Mouse (Mus musculus) spleen, adult 2 months (tissue): Measurements from ENCODE around the gene Adgrf1. TPM values are rescaled to one million over a fixed set of nuclear protein-coding genes. Genes with fewer than 3 reads are reported as not detected.
A peak's percentile ranks its signal among the peaks of the same experiment; 100 is the strongest.

ENCODE experiments used
- DNase-seq, 2 experiments: peaks; one replicate each; pipeline versions ENCODE4 v3.0.0 to v3.0.0-alpha.2; 2012 to 2021; ENCODE audit warnings: low spot score in 2 of 2, low read depth in 1 of 2
- H3K27ac ChIP-seq: fragments of 200-500 bp; 2 replicates; pipeline ENCODE4 v1.5.1; 2012; ENCODE audit warnings: low read length, inconsistent platforms; ENCODE audit not compliant: insufficient read depth
- H3K27me3 ChIP-seq: fragments of 200-500 bp; 2 replicates; pipeline ENCODE4 v1.6.1; 2012; ENCODE audit warnings: mild to moderate bottlenecking, moderate library complexity, low read length, inconsistent platforms; ENCODE audit not compliant: control insufficient read depth, insufficient read depth
- H3K36me3 ChIP-seq: fragments of 200-500 bp; 2 replicates; pipeline ENCODE4 v1.6.1; 2012; ENCODE audit warnings: mild to moderate bottlenecking, low read length, inconsistent platforms; ENCODE audit not compliant: control insufficient read depth, insufficient read depth
- H3K4me1 ChIP-seq: fragments of 200-500 bp; 2 replicates; pipeline ENCODE4 v1.6.1; 2011; ENCODE audit warnings: inconsistent platforms; ENCODE audit not compliant: control insufficient read depth, insufficient read depth, insufficient read length
- H3K4me3 ChIP-seq: fragments of 200-500 bp; 2 replicates; pipeline ENCODE4 v1.5.1; 2011; ENCODE audit warnings: mild to moderate bottlenecking, inconsistent platforms; ENCODE audit not compliant: insufficient read depth, insufficient read length; ENCODE audit errors: extremely low read depth
- CTCF ChIP-seq: fragments of 200-500 bp; IDR thresholded peaks from 2 replicates; pipeline ENCODE4 v1.5.1; 2011; ENCODE audit warnings: mild to moderate bottlenecking, inconsistent platforms; ENCODE audit not compliant: insufficient read depth, insufficient read length, insufficient replicate concordance; ENCODE audit errors: extremely low read depth
- POLR2A ChIP-seq: fragments of 200-500 bp; IDR thresholded peaks from 2 replicates; pipeline ENCODE4 v1.6.1; 2011; ENCODE audit warnings: low read depth, low read length, inconsistent platforms
- WGBS: fragments of 180-500 bp; shearing (Covaris S2); methylation state at CpG from one replicate; pipeline ENCODE4 v1.1.7; 2018; 5-methylcytosine and 5-hydroxymethylcytosine counted together
- polyA plus RNA-seq: library from polyadenylated mRNA; depleted of rRNA; stranded (reverse); fragments of >200 nt; gene quantifications from 2 replicates; pipeline ENCODE4 v1.2.3, GENCODE M21; 2012

Gene Adgrf1
- polyA plus RNA-seq, 1 experiment = not detected

DNA sequence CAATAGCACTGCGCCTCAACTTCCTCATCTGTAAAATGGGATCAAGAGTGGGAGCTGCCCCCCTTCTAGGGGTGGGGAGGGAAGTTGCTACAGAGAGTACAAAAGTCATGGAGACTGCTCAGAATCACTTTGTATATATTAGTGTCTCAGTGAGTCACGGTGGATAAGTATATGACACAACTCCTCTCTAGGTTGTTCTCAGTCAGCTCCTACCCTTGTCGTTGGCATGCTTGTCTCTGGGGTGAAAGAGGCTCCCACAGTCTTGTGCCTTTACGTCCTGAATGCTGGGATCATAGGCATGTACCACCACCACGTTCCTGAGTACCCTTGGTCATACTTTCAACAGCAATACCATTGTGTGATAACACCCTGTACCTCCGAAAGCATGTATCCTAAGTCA, 4.2 kb upstream of the Adgrf1 start:
- DNase-seq = no peak
- 91% methylated on average over 6 of the region's 6 CpGs for WGBS
- Histone ChIP-seq H3K27me3 (no peaks in the 10 kb centered on the region), H3K27ac (no peak overlapping the region), H3K4me3 (no peak overlapping the region), H3K36me3 (no peaks in the 10 kb centered on the region), H3K4me1 (0 out of 2 replicates have a peak, but pooled peaks cover 4% of the 10 kb centered on the region)
- TF ChIP-seq CTCF (no peak), POLR2A (no peak)

GRCm38 (mm10) chr17:43266636-43267035, 3.5 kb upstream of the Adgrf1 start:
- Histone ChIP-seq H3K36me3 (no peaks in the 10 kb centered on the region), H3K27me3 (no peaks in the 10 kb centered on the region), H3K4me1 (0 out of 2 replicates have a peak, but pooled peaks cover 4% of the 10 kb centered on the region), H3K4me3 (no peak overlapping the region), H3K27ac (no peak overlapping the region)
- 91% methylated on average over 2 of the region's 2 CpGs for WGBS
- DNase-seq = no peak
- TF ChIP-seq CTCF (no peak), POLR2A (no peak)

DNA sequence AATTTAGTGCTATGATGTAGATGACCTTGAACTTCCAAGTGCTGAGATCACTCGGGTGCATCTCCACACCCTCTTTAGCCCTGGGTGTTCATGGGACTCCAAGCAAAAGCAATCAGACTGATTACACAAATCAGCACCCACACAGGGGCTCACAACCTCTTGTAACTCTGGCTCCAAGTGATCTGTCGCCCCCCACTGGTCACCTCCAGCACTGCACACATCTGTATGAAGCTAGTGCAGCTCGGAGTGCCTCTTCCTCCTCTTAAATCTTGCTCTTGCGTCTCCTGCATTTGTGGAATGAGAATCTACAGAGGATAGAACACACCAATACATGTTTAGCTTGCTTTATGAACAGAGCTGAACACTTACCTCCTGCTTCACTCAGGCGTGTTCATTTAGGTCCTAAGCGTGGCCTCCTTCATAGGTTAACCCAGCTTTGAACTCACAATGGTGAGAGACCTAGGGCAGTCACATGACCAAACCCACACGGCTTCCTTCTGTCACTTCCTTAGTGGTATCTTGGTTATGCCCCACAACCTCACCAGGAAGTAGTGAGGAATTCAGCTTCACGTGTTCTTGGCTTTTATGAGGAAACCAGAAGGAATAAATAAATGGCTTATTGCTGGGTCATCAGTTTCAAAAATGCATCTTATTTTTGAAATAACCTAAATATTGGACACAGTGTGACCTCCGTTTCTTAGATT, 2.9 kb upstream of the Adgrf1 start:
- no peaks in the 10 kb centered on the region for H3K36me3 ChIP-seq
- H3K27me3 ChIP-seq = no peaks in the 10 kb centered on the region
- DNase-seq = no peak
- WGBS = 55% methylated on average over 9 of the region's 9 CpGs
- H3K4me3 ChIP-seq = no peak overlapping the region
- peak; percentile 10; the same call in 1 of the 2 replicates for TF ChIP-seq CTCF
- TF ChIP-seq POLR2A = no peak
- H3K27ac ChIP-seq = no peak overlapping the region
- H3K4me1 ChIP-seq = 0 out of 2 replicates have a peak, but pooled peaks cover 4% of the 10 kb centered on the region

- no peak overlapping the region for H3K4me3 ChIP-seq
- WGBS = 89% methylated on average over 6 of the region's 6 CpGs
These were observed 6.1 kb downstream of the Adgrf1 start for GRCm38 (mm10) chr17:43276220-43276619.

GRCm38 (mm10) chr17:43277223-43277622, 7.1 kb downstream of the Adgrf1 start:
- WGBS = 86% methylated on average over 4 of the region's 4 CpGs
- no peak for TF ChIP-seq CTCF
- TF ChIP-seq POLR2A = no peak
- no peak overlapping the region for H3K4me3 ChIP-seq
- H3K4me1 ChIP-seq = peaks cover 3% of the 10 kb centered on the region; the same call in 1 of the 2 replicates
- H3K27ac ChIP-seq = no peak overlapping the region
- H3K36me3 ChIP-seq = no peaks in the 10 kb centered on the region
- no peaks in the 10 kb centered on the region for H3K27me3 ChIP-seq
- no peak for DNase-seq

More at GRCm38 (mm10) chr17:43276220-43276619, 6.1 kb downstream of the Adgrf1 start:
- Histone ChIP-seq H3K36me3 (no peaks in the 10 kb centered on the region), H3K4me1 (peaks cover 3% of the 10 kb centered on the region; the same call in 1 of the 2 replicates), H3K27ac (no peak overlapping the region), H3K27me3 (no peaks in the 10 kb centered on the region)
- TF ChIP-seq CTCF = no peak
- no peak for TF ChIP-seq POLR2A
- no peak for DNase-seq

DNA sequence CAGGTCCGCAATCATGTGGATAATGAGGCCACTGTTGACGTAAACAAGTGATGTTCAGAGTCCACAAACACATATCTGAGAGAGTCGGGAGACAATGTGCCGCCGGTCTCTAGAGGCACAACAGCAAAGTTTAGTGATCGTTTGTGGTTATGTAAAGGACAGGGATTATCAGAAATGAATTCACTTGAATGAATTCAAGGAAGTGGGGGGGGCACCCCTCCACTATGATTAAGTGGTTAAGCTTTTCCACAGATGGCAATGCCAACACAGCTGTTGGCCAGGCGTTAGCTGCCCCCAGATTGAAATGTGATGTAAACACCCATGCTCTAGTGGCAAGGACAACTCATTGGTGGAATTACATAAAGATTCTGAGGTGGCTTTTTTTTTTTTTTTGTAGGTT, 9.5 kb downstream of the Adgrf1 start:
- no peak for DNase-seq
- no peak overlapping the region for H3K4me3 ChIP-seq
- H3K36me3 ChIP-seq = no peaks in the 10 kb centered on the region
- 29% methylated on average over 7 of the region's 7 CpGs for WGBS
- H3K27me3 ChIP-seq = no peaks in the 10 kb centered on the region
- H3K4me1 ChIP-seq = peaks cover 3% of the 10 kb centered on the region; the same call in 1 of the 2 replicates
- TF ChIP-seq POLR2A = no peak
- TF ChIP-seq CTCF = no peak
- H3K27ac ChIP-seq = no peak overlapping the region

GRCm38 (mm10) chr17:43282353-43282752, 12.2 kb downstream of the Adgrf1 start:
- TF ChIP-seq CTCF = no peak
- 85% methylated on average over 4 of the region's 4 CpGs for WGBS

More at GRCm38 (mm10) chr17:43282353-43282752, 12.2 kb downstream of the Adgrf1 start:
- DNase-seq = no peak
- H3K4me3 ChIP-seq = no peak overlapping the region
- peaks cover 3% of the 10 kb centered on the region; the same call in 1 of the 2 replicates for H3K4me1 ChIP-seq
- no peaks in the 10 kb centered on the region for H3K27me3 ChIP-seq
- H3K27ac ChIP-seq = no peak overlapping the region
- H3K36me3 ChIP-seq = no peaks in the 10 kb centered on the region
